Mouse (Mus musculus): ENCODE data around the gene Krtap28-13. TPM values are rescaled to one million over a fixed set of nuclear protein-coding genes. Genes with fewer than 3 reads are reported as not detected.

Krtap28-13 gene
- not detected for total RNA-seq (2021)
- long read RNA-seq, experiment 1 = 0 reads
- long read RNA-seq, experiment 2 = 0 reads

GRCm38 (mm10) chr1:83060643-83061042 is at the start of gene Krtap28-13:
Gene Krtap28-13 (plus strand): TSS chr1:83060930.
- DNase-seq = no peak
- intact Hi-C loops (cut with DNase I; ENCODE audit: low total_unique reads) = loop anchor here (10.0 kb wide), 1 partner anchor 124 kb away; no protein-coding TSS in a partner anchor

GRCm38 (mm10) chr1:83014477-83014876 is 46.3 kb upstream of the Krtap28-13 start:
- intact Hi-C loops (cut with DNase I; ENCODE audit: low total_unique reads) = no loop called here
- DNase-seq = no peak

- intact Hi-C loops (cut with DNase I; ENCODE audit: low total_unique reads) = no loop called here
- DNase-seq = no peak
Observed at GRCm38 (mm10) chr1:83015329-83015879, 45.3 kb upstream of the Krtap28-13 start.

- no peak for DNase-seq
- intact Hi-C loops (cut with DNase I; ENCODE audit: low total_unique reads) = no loop called here
Observed at GRCm38 (mm10) chr1:83016556-83016955, 44.2 kb upstream of the Krtap28-13 start.

GRCm38 (mm10) chr1:83031950-83032349 is 28.8 kb upstream of the Krtap28-13 start:
- no peak for DNase-seq
- intact Hi-C loops (cut with DNase I; ENCODE audit: low total_unique reads) = no loop called here

GRCm38 (mm10) chr1:83032508-83032907 is 28.2 kb upstream of the Krtap28-13 start:
- intact Hi-C loops (cut with DNase I; ENCODE audit: low total_unique reads) = no loop called here

GRCm38 (mm10) chr1:83034509-83034908 is 26.2 kb upstream of the Krtap28-13 start:
- intact Hi-C loops (cut with DNase I; ENCODE audit: low total_unique reads) = no loop called here
- DNase-seq = no peak

More at GRCm38 (mm10) chr1:83032508-83032907, 28.2 kb upstream of the Krtap28-13 start:
- DNase-seq = no peak

- DNase-seq = no peak
- intact Hi-C loops (cut with DNase I; ENCODE audit: low total_unique reads) = no loop called here
Observed at GRCm38 (mm10) chr1:83036892-83037667, 23.6 kb upstream of the Krtap28-13 start.

- peak; percentile 13 for DNase-seq
Observed at GRCm38 (mm10) chr1:83038109-83038672, 22.5 kb upstream of the Krtap28-13 start, which contains the start of gene Slc19a3. Gene Slc19a3 (minus strand): TSS chr1:83038448.

GRCm38 (mm10) chr1:83039080-83039479 is 21.6 kb upstream of the Krtap28-13 start:
- intact Hi-C loops (cut with DNase I; ENCODE audit: low total_unique reads) = no loop called here
- no peak for DNase-seq

More at GRCm38 (mm10) chr1:83038109-83038672, 22.5 kb upstream of the Krtap28-13 start, which contains the start of gene Slc19a3:
- intact Hi-C loops (cut with DNase I; ENCODE audit: low total_unique reads) = no loop called here

- DNase-seq = no peak
- intact Hi-C loops (cut with DNase I; ENCODE audit: low total_unique reads) = no loop called here
Observed at GRCm38 (mm10) chr1:83042380-83042779, 18.4 kb upstream of the Krtap28-13 start, which contains the start of gene Krtap28-10. Gene Krtap28-10 (minus strand): TSS chr1:83042480.

- DNase-seq = no peak
- intact Hi-C loops (cut with DNase I; ENCODE audit: low total_unique reads) = no loop called here
Observed at GRCm38 (mm10) chr1:83044882-83045427, 15.8 kb upstream of the Krtap28-13 start, which contains the start of gene Gm47969. Gene Gm47969 (plus strand): TSS chr1:83044932.

GRCm38 (mm10) chr1:83058481-83058880 is 2.2 kb upstream of the Krtap28-13 start:
- intact Hi-C loops (cut with DNase I; ENCODE audit: low total_unique reads) = no loop called here
- no peak for DNase-seq

- intact Hi-C loops (cut with DNase I; ENCODE audit: low total_unique reads) = no loop called here
- DNase-seq = no peak
Observed at GRCm38 (mm10) chr1:83059278-83059677, 1.5 kb upstream of the Krtap28-13 start, which contains the start of gene A030005K14Rik. Gene A030005K14Rik (minus strand): TSS chr1:83059378.

GRCm38 (mm10) chr1:83064851-83065250 is 4.1 kb downstream of the Krtap28-13 start:
- intact Hi-C loops (cut with DNase I; ENCODE audit: low total_unique reads) = loop anchor here (10.0 kb wide), 1 partner anchor 120 kb away; no protein-coding TSS in a partner anchor
- no peak for DNase-seq

- intact Hi-C loops (cut with DNase I; ENCODE audit: low total_unique reads) = loop anchor here (10.0 kb wide), 1 partner anchor 118 kb away; no protein-coding TSS in a partner anchor
Observed at GRCm38 (mm10) chr1:83066577-83066976, 5.8 kb downstream of the Krtap28-13 start.

GRCm38 (mm10) chr1:83067205-83067604 is 6.5 kb downstream of the Krtap28-13 start:
- no peak for DNase-seq
- intact Hi-C loops (cut with DNase I; ENCODE audit: low total_unique reads) = loop anchor here (10.0 kb wide), 1 partner anchor 118 kb away; no protein-coding TSS in a partner anchor

More at GRCm38 (mm10) chr1:83066577-83066976, 5.8 kb downstream of the Krtap28-13 start:
- DNase-seq = no peak

GRCm38 (mm10) chr1:83075526-83076189 is 14.9 kb downstream of the Krtap28-13 start:
- intact Hi-C loops (cut with DNase I; ENCODE audit: low total_unique reads) = loop anchor here (10.0 kb wide), 1 partner anchor 291 kb away; no protein-coding TSS in a partner anchor
- no peak for DNase-seq

Data from gastrocnemius, postnatal 14 days (tissue).